Mouse (Mus musculus) mouse trophoblast stem cell (cell line): ENCODE data around the gene Zfp1.

ENCODE experiments used
- in situ Hi-C, 2 experiments: fragments of 300-500 bp; cut with MseI, MboI; formaldehyde crosslinking; loops; 2 replicates in 1 of 2; 3 replicates in 1 of 2; pipeline ENCODE4 v1.15.1; 2025

Zfp1 gene

GRCm38 (mm10) chr8:111666751-111667150 is 23.6 kb downstream of the Zfp1 start:
- in situ Hi-C loops, result no loop called here

- in situ Hi-C loops, result loop anchor here in 1 of 2 experiments (10.0 kb wide), 1 partner anchor 149 kb away; no protein-coding TSS in a partner anchor
Observed at GRCm38 (mm10) chr8:111676237-111676636, 33.0 kb downstream of the Zfp1 start.

- in situ Hi-C loops, result loop anchor here in 1 of 2 experiments (10.0 kb wide), 1 partner anchor 147 kb away; no protein-coding TSS in a partner anchor
Observed at GRCm38 (mm10) chr8:111678111-111678510, 34.9 kb downstream of the Zfp1 start.

GRCm38 (mm10) chr8:111678848-111679247 is 35.6 kb downstream of the Zfp1 start:
- in situ Hi-C loops, result loop anchor here in 1 of 2 experiments (10.0 kb wide), 1 partner anchor 146 kb away; no protein-coding TSS in a partner anchor

- in situ Hi-C loops, result loop anchor here in 1 of 2 experiments (10.0 kb wide), 1 partner anchor 144 kb away; no protein-coding TSS in a partner anchor
Observed at GRCm38 (mm10) chr8:111680423-111681028, 37.3 kb downstream of the Zfp1 start.

GRCm38 (mm10) chr8:111681153-111681552 is 38.0 kb downstream of the Zfp1 start:
- in situ Hi-C loops, result loop anchor here in 1 of 2 experiments (10.0 kb wide), 1 partner anchor 144 kb away; no protein-coding TSS in a partner anchor

- in situ Hi-C loops, result loop anchor here in 1 of 2 experiments (10.0 kb wide), 1 partner anchor 142 kb away; no protein-coding TSS in a partner anchor
Observed at GRCm38 (mm10) chr8:111682521-111682920, 39.3 kb downstream of the Zfp1 start.

GRCm38 (mm10) chr8:111686881-111687280 is 43.7 kb downstream of the Zfp1 start:
- in situ Hi-C loops, result loop anchor here in 1 of 2 experiments (10.0 kb wide), 1 partner anchor 138 kb away; no protein-coding TSS in a partner anchor

- in situ Hi-C loops, result no loop called here
Observed at GRCm38 (mm10) chr8:111690960-111691445, 47.8 kb downstream of the Zfp1 start, which contains the start of gene Ctrb1. Gene Ctrb1, minus strand, starts transcription at chr8:111691010.

GRCm38 (mm10) chr8:111693261-111693741 is 50.1 kb downstream of the Zfp1 start:
- in situ Hi-C loops, result no loop called here

- in situ Hi-C loops, result no loop called here
Observed at GRCm38 (mm10) chr8:111695441-111695840, 52.2 kb downstream of the Zfp1 start.

- in situ Hi-C loops, result no loop called here
Observed at GRCm38 (mm10) chr8:111697655-111698054, 54.5 kb downstream of the Zfp1 start.

- in situ Hi-C loops, result no loop called here
Observed at GRCm38 (mm10) chr8:111699035-111699434, 55.8 kb downstream of the Zfp1 start.

- in situ Hi-C loops, result no loop called here
Observed at GRCm38 (mm10) chr8:111700201-111700600, 57.0 kb downstream of the Zfp1 start.

GRCm38 (mm10) chr8:111700740-111701139 is 57.5 kb downstream of the Zfp1 start:
- in situ Hi-C loops, result no loop called here

- in situ Hi-C loops, result no loop called here
Observed at GRCm38 (mm10) chr8:111701380-111701779, 58.2 kb downstream of the Zfp1 start.

- in situ Hi-C loops, result no loop called here
Observed at GRCm38 (mm10) chr8:111704585-111704984, 61.4 kb downstream of the Zfp1 start.

- in situ Hi-C loops, result no loop called here
Observed at GRCm38 (mm10) chr8:111705222-111705621, 62.0 kb downstream of the Zfp1 start.

GRCm38 (mm10) chr8:111705699-111706098 is 62.5 kb downstream of the Zfp1 start:
- in situ Hi-C loops, result no loop called here

- in situ Hi-C loops, result no loop called here
Observed at GRCm38 (mm10) chr8:111708265-111708664, 65.1 kb downstream of the Zfp1 start.

- in situ Hi-C loops, result no loop called here
Observed at GRCm38 (mm10) chr8:111709223-111709622, 66.0 kb downstream of the Zfp1 start.

- in situ Hi-C loops, result no loop called here
Observed at GRCm38 (mm10) chr8:111710777-111711485, 67.7 kb downstream of the Zfp1 start.
